Mouse (Mus musculus) frontal cortex, adult (tissue): ENCODE data around the gene Arhgap15.

Source experiments
- ATAC-seq: cut with Nextera tagmentation; 2 replicates; pipeline ENCODE4 v1.9.2; 2017; ENCODE audit warnings: mild to moderate bottlenecking, moderate library complexity, mixed read lengths; ENCODE audit not compliant: low TSS enrichment

Gene Arhgap15

DNA sequence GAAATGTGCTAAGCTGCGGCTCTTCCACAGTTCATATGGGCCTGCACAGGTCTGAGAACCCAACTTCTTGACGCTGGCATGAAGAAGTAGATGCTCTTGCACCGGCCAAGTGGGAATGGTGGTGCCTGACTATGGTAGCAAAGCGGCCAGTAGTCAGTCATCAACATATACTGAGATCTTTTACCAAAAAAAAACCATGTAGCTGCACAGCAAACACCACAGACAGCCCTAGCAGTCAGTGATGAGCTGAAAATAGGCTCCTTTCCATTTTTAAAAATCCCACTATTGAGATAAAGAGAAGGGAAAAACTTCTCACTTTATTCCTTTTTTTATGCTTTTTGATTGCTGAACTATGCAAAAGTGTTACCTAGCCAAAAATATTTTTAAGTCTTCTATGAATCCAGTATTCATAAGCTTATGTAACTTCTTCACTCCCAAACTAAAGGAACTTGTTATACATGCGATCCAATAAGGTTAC is 175.3 kb downstream of the Arhgap15 start:
- ATAC-seq = peak; percentile 92

DNA sequence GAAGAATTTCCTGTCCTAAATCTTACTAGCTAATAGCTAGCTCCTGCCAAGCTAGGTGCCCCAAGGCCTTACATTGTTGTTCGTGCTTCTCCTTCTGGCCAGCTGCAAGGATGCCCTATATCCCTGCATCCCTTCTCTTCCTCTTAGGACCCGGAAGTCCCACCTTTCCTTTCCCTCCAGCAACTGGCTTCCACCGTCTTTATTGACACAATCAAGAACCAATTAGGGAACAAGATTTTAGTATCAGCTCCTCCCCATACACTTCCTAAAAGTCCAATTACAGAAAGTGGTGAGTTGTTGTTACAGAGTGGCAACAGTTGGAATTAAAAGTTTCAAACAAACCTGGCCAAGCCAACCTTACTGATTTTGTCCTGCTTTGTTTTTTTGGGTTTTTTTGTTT is 183.1 kb downstream of the Arhgap15 start:
- ATAC-seq = no peak

DNA sequence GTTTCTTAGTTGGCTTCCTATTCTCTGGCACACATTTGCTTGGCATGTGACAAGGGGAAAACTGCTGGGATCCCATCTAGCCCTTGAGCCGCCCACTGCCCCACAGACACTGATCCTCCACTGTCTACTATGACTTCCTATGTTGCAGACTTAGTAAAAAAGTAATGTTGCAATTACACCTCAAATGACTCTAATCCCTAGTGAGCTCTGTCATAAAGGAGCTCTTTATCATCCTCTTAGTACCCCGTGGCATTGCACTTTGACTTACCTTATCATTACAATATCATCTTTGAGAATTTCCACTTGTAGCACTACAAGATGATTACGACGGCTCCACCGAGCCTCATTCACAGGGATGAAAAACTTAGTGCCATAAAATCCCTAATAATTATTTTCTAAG is 190.6 kb downstream of the Arhgap15 start:
- no peak for ATAC-seq

DNA sequence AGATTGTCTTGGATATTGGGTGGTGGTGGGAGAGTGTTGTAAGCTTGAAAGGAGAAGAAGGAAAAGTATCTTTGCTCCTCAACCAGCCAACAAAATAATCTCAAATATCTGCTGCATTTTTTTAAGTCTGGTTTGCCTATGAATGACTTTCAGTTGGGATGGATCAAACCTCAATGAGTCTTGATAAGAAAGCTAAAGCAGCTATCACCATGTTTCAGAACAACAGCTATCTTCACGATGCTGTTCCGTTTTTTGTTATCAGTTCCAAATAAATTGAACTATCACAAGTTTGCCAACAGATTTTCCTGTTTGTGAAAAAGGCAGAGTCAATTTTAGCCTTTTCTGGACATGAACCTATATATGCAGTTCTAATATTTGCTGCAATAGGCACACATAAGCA is 197.1 kb downstream of the Arhgap15 start:
- no peak for ATAC-seq

DNA sequence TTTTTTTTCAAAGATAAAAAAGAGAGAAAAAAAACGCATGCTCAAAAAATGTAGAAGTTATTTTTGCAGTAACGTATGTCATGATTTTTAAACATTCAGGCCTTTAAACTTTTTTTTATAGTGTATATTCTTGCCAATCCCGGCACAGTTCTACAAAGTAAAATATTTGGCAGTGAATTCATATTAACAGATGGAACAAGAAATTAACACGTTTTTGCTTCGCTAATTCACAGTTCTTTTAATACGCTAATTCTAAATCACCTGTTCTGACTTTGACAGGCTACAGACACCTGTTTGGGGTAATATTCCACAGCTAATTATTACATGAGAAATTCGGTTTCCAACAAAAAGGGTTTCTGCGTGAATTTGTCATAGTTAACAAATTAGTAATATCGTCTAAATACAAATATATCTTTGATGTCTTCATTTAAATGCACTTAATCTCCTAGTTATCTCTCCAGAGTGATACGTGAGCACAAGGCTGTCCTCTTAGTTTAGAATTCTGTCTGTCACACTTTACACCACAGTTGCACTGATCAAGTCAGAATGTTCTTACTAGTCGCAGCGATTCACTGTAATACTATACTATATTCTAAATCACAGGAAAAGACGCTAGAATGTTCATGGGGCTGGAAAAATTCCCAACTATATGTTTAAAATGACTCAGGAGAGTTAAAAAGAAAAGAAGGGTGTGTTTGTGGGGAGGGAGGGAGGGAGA is 201.3 kb downstream of the Arhgap15 start:
- ATAC-seq = no peak

DNA sequence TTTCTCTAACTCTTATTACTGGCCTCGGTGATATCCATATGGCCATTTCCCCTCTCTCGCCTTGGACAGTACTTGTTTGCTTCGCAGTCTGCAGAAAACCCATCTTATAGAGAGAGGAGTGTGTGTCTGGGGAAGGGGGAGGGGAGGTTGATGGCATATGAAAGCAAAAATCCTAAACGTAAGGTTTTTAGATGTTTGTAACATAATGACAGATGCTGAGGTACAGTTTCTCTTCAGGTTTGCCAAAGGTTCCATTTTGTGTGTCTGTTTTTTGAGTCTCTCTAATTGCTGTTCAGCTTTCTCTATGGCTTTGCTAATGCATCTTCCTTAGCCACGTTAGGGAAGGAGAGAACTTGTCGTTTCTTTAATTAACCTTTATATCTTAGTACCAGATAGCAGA is 202.1 kb downstream of the Arhgap15 start:
- no peak; the same call in 1 of the 2 replicates for ATAC-seq

DNA sequence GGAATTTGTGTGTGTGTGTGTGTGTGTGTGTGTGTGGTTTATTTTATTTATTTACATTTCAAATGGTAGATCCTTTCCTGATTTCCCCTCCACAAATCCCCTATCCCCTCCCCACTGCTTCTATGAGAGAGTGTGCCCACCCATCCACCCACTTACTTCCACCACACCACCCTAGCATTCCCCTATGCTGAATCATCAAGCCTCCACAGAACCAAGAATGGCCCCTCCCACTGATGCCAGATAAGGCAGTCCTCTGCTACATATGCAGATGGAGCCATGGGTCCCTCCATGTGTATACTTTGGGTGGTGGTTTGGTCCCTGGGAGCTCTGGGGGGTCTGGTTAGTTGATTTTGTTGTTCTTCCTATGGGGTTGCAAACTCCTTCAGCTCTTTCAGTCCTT is 210.6 kb downstream of the Arhgap15 start:
- no peak for ATAC-seq

DNA sequence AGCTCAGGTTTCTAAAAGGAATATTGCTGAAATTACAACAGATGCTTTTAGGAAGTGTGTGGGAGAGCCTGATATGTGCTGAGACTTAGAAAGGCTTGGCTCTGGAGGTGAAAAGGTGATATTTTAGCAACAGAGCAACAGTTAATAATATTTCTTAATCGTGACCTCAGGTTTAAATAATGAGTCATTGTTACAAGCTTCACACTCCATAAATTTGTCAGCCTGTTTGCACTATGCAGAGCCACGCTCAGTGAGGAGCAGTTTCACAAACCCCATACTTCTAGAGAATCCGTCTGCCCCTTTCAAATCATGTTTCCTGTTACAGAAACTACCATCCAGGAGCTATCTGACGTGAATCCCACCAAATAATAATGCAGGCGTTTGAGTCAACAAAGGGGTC is 213.8 kb downstream of the Arhgap15 start:
- no peak; the same call in 1 of the 2 replicates for ATAC-seq

DNA sequence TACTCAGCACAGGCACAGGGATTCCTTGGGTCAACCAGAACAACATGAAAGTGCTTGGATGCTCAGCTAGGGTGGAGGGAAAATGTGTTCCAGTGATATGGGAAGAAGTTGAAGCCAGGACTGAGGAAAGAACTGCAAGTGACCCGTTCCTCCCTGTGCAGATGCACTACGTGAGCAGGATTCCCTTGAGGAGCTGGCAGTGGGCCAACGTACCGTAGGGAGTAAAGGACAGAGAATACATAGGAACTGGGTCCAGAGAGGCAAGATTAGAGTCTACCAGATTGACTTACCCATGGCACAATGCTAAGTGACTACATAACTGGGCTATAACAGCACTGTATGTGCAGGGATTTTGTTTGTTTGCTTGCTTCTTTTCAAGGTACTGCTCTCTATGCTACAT is 220.0 kb downstream of the Arhgap15 start:
- ATAC-seq = no peak; the same call in 1 of the 2 replicates

DNA sequence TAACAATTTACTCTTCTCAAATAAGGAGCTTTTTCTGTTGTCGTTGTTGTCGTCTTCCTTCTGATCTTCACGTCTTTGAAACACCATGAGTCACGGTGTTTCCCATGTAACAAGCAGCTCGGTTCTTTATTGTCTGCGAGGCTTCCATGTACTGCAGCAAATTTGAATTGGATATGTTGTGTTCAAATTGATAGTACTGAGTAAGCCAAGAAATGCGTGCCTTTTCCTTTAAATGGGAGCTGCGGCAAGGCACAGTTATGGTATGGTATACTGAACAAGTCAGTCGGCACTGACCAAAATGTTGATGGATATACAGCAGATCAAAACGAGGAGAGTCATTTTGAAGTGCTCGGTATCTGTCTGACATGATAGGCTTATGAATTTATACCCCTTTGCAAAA is 229.1 kb downstream of the Arhgap15 start:
- peak; percentile 57 for ATAC-seq

DNA sequence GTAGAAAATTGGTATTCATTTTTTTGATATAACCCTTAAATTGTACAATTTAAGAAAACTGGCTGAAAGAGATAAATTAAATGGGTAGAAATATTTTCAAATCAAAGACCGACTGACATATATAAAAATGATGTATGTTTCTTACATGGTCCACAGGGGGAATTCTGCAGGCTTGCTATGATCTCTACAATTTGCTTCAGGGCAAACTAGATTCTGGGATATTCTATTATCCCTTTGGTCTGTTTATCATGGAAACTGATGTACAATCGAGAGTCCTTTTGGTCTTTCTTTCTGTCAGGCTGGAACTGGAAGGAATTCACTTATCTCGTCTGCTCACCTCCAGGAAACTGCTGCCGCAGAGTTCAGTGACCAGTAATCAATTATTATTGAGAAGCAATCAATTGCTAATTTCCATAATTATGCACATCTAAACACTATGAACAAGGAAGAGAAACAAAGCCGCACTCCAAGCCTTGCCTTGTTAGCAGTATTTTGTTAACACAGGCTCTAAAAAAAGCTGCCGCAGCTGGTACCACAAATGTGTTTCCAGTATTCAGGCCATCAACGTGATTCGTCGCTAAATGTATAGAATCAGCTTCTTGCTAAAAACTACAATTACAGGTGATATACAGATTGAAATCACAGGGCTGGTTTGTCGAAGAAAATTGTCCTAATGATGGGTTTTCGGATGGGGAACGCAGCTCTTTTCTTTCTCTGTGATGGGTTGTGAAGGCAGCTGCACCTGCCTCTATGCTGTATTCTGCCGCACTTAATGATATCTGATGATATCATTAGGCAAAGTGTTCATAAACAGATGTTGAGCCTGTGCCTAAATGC is 229.8 kb downstream of the Arhgap15 start:
- peak; percentile 56 for ATAC-seq

DNA sequence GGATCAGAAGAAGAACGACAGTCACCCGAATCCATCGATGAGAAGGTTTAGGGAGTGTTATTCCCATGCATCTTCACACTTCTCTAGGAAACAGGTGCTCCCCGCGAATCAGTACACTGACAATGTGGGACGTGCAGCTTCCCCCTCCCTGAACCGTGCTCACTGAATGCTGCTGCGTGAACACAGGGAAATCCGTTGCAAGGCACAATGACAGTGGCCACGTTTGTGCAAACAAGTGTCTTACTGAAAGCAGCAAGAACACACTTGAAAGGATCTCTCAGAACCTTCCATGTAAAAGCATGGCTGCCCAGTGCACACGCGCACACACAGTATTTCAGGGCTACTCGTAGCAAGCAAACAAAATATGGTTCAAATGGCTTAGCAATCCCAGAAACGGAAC is 237.4 kb downstream of the Arhgap15 start:
- peak; percentile 60 for ATAC-seq

DNA sequence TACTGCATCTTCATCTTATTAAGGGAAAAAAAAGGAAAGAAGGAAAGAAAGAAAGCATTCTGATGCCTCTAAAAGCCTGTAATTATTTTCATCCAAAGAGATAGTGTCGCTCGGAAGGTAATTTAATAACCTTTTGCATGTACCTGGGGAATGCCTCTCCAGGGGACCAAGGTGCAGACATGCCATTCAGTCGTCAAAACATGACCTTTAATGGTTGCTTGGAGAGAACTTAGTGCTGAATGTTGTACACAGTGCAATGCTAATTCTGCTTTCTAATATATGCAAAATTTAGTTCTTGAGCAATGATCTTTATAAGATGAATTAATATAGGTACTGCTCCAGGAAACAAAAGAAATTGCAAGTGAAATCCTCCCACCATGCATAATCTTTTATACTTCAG is 239.3 kb downstream of the Arhgap15 start:
- no peak for ATAC-seq

DNA sequence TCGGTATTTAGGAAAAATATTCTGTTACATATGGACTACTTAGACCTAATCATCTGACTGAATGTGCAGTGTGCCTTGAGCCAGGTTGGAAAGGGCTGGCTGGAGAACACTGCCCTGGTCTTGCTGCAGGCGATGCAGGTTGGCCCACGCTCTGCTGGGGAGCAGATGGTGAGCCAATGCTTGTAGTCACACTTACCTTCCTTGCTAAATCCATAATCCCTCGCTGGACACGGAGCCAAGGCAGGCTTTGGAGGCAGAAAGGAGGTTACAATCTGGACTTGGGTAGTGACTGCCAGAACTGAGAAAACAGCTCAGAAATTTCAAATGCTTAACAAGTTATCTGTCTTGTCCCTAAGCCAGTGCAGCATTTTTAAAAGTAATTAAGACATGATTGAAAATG is 241.2 kb downstream of the Arhgap15 start:
- peak; percentile 92 for ATAC-seq

DNA sequence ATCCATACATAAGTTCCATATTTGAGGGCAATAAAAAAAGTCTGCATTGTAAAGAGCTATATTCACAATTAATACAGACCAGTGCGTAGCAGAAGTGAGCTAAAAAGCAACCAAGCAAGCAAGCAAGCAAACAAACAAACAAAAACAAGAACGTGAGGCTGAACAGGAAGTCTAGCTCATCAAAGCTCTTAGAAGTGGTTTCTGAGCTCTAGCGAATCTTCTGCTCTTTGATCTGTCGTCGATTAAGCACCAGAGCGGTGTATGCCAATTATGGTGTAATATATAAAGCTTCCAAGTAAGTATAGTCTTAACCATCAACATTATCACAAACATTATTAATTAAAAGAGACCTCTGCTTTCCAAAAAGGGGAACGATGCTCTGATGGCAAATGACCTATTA is 243.9 kb downstream of the Arhgap15 start:
- no peak for ATAC-seq

DNA sequence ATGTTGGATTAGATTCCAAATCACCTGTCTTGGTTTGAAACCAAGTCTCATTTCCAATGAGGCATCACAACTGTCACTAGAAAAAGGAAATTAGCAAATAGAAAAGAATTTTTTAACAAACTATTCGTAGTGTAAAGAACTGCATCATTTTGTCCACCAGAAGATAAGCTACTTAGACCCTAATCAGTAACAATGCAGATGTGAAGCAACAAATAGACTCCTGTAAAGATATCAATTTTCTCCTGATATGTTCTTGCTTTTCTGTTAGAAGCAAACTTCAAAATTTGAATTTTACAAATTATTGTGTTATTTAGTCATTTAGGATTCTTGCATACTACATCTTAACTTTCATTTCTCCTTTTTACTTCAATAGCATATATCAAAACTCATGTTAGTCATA is 253.8 kb downstream of the Arhgap15 start:
- ATAC-seq = no peak

DNA sequence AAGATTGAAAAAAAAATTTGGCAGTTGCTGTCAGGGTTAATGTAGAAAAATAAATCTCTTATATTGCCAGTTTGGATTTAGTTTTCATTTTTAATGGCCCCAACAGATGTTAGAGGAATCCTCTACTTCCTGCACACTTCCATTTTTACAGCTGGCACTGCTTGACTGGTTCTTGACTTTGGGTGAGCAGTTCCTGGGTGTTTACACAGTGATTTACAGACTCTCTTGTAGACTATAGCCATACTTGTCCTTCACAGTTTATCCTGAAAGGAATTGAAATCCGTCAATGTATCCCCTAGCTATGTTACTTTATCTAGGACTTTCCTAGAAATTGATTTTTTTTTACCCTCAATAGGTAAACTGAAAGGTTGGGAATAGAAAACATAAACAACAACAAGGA is 261.6 kb downstream of the Arhgap15 start:
- no peak for ATAC-seq

DNA sequence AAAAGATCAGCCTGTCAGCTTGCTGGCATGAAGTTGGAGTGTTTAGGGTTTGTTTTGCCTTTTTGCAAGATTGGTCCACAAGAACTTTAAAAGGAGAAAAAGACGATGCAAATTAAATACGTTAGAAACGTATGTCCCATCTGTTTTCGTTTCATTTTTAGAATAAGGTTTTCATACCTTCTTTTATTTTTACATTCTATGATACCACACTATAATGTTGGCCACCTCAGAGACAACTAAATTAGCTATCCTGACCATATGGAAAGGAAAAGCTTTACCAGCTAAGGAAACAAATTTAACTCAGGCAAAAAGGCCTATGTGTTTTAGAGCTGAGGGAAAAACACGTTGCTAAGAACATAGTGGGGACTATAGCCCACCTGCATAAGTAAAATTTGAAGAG is 264.8 kb downstream of the Arhgap15 start:
- peak; percentile 94 for ATAC-seq

DNA sequence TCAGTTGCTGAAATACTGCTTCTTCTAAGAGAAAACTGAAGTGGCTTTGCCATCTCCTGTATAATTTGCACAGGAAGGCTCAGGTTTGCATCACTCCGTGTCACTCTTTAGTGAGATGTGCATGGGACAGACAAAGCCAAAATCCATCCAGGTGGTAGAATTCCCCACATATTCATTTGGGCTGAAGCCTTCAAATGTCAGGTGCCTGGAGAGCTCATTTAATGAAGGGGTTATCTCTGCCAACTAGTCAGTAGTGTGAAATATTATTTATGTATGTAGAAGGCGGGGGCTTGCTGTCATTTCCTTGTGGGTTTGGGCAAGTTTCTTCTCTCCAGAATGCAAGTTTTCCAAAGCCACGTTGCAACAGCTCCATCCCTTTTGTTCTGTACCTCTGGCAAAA is 268.1 kb downstream of the Arhgap15 start:
- no peak for ATAC-seq

DNA sequence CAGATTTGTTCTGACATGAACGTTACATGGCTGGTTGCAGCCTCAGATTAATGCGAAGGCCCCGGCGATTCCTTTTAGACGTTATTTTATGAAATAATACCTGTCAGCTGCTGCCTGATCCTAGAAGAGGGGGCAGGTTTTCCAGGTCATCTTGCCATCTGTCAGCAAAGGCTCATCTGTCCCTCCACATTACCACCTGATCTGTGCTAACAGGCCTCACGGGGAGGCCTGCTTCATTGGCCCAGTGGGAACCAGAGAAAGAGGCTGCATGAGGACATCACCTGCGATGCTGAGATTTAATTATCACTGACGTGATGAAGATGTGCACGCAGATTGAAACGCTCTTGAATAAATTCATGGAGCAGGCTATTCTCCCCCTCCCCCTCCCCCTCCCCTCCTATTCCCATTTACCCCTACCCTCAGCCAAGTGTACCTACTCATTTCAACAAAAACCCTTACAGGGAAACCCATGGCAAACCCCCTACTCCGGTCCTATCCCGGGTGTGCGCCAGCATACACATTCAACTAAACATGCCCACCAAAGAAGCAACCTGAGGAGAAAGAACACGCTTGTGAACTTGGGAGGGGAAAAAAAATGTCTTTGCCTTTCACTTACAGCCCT is 268.9 kb downstream of the Arhgap15 start:
- ATAC-seq = no peak

DNA sequence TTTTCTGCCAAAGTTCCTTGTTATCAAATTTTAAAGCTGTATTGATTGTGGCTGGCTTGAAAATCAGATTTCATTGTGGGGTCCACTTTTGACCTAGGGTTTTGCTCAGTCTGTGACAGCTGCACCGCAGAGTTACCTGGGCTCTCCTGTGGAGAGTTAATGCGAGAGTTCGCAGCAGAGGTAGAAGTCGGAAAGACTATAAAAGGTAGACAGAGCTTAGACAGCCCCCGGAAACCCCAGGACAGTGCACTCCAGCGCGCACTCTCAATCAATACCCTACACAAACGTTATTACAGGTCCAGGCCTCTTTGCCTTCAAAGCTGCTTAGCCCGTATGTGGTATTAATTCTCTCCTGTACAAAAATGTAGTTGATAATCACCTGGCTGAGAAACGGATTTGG is 269.4 kb downstream of the Arhgap15 start:
- no peak for ATAC-seq

DNA sequence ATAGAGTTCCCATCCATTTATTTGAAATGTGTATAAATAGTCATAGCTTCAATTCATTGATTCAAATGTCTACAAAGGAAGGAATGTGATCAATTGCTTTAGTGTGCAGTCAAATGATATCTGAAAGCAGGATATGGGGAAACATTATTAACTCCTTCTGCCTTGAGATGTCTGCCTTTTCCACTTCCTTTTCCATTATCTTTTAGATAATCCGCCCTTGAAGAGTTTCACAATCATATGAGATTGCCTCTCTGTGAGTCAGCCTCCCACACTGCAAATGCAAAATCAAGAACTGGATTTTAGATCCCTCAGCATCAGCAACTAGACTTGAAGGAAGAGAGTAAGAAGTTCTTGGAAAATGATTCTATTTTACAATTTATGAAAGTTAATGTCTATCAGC is 276.1 kb downstream of the Arhgap15 start:
- ATAC-seq = peak; percentile 64; the same call in 1 of the 2 replicates
